Mouse (Mus musculus): ENCODE measurements around the gene Ak4. TPM values are rescaled to one million over a fixed set of nuclear protein-coding genes. Genes with fewer than 3 reads are reported as not detected.
A peak's percentile ranks its signal among the peaks of the same experiment; 100 is the strongest.

Gene Ak4
- polyA plus RNA-seq, 1 experiment from 2014 or later, result 12.0 TPM

- Histone ChIP-seq H3K9me3 (replicated peaks) (no peaks in the 10 kb centered on the region), H3K4me3 (no peak overlapping the region), H3K4me1 (no peaks in the 10 kb centered on the region), H3K36me3 (no peaks in the 10 kb centered on the region), H3K4me2 (no peak overlapping the region), H3K27me3 (replicated peaks) (no peaks in the 10 kb centered on the region), H3K27ac (no peak overlapping the region), H3K9ac (no peak overlapping the region)
- ATAC-seq, result no peak
- WGBS (ENCODE audit: insufficient replicate concordance), result 71% methylated on average over 5 of the region's 5 CpGs
Observed at GRCm38 (mm10) chr4:101469242-101469641, 50.2 kb downstream of the Ak4 start.

DNA sequence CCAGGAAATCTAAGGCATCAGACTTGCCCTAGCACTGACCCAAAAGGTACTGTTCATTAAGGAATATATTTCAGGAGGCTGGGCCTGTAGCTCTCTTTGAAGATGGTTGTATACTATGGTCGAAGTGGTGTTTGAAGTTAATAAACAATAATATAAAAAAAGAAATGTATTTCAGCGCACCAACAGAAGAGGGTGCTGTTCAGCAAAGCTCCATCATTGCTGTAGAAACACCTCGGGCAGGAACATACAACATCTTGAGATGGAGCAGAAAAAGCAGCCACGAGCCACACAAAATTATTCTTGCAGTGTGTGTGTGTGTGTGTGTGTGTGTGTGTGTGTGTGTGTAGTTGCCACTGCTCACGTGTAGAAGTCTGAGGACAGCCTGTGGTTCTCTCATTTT lies 51.5 kb downstream of the Ak4 start:
- Histone ChIP-seq H3K4me3 (no peak overlapping the region), H3K9ac (no peak overlapping the region), H3K36me3 (no peaks in the 10 kb centered on the region), H3K27ac (no peak overlapping the region), H3K4me2 (no peak overlapping the region), H3K27me3 (replicated peaks) (no peaks in the 10 kb centered on the region), H3K4me1 (no peaks in the 10 kb centered on the region), H3K9me3 (replicated peaks) (no peaks in the 10 kb centered on the region)
- no peak for ATAC-seq
- 45% methylated on average over 5 of the region's 5 CpGs for WGBS (ENCODE audit: insufficient replicate concordance)

DNA sequence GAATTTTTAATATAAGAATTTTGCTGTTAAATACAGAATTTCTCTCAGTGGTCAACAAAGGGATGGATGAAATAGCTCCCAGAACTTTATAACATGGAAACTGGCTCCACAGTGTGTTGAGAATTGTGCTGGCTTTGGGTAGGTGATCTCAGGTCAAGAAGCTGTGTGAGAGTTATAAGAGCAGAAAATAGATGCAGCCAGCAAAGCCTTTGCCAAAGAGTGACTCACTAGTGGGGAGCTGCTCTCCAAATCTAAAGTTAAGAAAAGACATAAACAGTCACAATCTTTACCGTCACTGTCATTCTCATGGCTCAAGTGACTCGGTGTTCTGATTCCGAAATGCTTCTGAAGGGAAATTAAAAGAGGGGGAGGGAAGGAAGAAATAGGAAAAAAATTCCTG lies 53.7 kb downstream of the Ak4 start:
- H3K36me3 ChIP-seq, result no peaks in the 10 kb centered on the region
- H3K27me3 ChIP-seq (replicated peaks), result no peaks in the 10 kb centered on the region
- WGBS (ENCODE audit: insufficient replicate concordance), result 59% methylated on average over 3 of the region's 3 CpGs
- H3K4me3 ChIP-seq, result no peak overlapping the region
- H3K4me2 ChIP-seq, result no peak overlapping the region
- ATAC-seq, result no peak
- H3K27ac ChIP-seq, result no peak overlapping the region
- no peaks in the 10 kb centered on the region for H3K9me3 ChIP-seq (replicated peaks)
- H3K9ac ChIP-seq, result no peak overlapping the region
- H3K4me1 ChIP-seq, result no peaks in the 10 kb centered on the region

DNA sequence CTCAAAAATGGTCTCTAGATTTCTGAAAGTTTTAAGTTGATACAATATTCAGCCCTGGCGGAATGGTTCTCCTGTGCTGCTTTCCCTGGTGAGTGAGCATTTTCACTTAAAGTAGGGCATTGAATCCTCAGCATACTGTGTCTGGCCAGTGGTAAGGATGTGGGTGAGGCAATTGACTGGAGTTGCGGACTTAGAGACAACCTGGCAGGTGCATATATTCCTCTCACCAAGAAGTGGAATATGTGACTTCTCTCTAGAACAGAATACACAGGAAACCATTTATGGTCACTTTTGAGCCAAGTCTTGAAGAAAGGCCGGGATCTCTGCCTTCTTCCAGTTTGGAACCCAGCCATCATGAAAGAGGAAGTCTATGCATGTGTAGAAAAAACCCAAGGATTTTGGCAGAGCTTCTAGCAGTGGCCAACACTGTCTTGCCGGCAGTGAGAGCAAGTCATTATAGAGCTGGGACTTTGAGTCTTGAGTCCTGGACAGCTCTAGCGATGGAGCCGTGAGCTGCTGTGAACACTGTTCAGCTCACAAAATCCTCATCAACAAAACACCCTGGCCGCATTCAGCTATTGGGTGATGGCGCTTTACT lies 71.3 kb downstream of the Ak4 start:
- WGBS (ENCODE audit: insufficient replicate concordance), result 72% methylated on average over 8 of the region's 8 CpGs
- no peak overlapping the region for H3K9ac ChIP-seq
- no peaks in the 10 kb centered on the region for H3K9me3 ChIP-seq (replicated peaks)
- no peak for ATAC-seq
- H3K36me3 ChIP-seq, result no peaks in the 10 kb centered on the region
- no peaks in the 10 kb centered on the region for H3K4me1 ChIP-seq
- H3K4me3 ChIP-seq, result no peak overlapping the region
- H3K27ac ChIP-seq, result no peak overlapping the region
- no peak overlapping the region for H3K4me2 ChIP-seq
- peaks cover 20% of the 10 kb centered on the region for H3K27me3 ChIP-seq (replicated peaks)

DNA sequence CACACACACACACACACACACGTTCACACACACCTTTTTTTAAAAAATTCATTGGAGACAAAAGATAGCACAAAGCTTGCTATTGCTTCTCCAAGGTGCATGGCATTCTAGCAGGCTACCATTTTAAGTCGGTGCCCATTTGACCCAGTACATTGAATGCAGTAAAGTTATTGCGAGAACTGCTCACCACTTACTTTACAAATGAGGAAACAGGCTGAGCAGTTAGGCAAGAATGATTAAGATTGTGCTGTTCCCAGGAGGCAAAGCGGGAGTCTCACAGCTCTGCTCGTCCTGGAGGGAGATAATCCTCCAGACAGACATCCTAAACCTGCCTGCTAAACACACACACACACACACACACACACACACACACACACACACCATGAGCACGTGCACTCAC lies 72.6 kb downstream of the Ak4 start:
- H3K27ac ChIP-seq, result no peak overlapping the region
- H3K4me2 ChIP-seq, result no peak overlapping the region
- no peaks in the 10 kb centered on the region for H3K9me3 ChIP-seq (replicated peaks)
- no peaks in the 10 kb centered on the region for H3K36me3 ChIP-seq
- no peaks in the 10 kb centered on the region for H3K4me1 ChIP-seq
- peaks cover 33% of the 10 kb centered on the region for H3K27me3 ChIP-seq (replicated peaks)
- no peak overlapping the region for H3K9ac ChIP-seq
- no peak overlapping the region for H3K4me3 ChIP-seq
- ATAC-seq, result no peak
- 56% methylated on average over 6 of the region's 6 CpGs for WGBS (ENCODE audit: insufficient replicate concordance)

- Histone ChIP-seq H3K9ac (no peak overlapping the region), H3K4me1 (no peaks in the 10 kb centered on the region), H3K4me3 (no peak overlapping the region), H3K27me3 (replicated peaks) (peaks cover 52% of the 10 kb centered on the region), H3K9me3 (replicated peaks) (no peaks in the 10 kb centered on the region), H3K36me3 (no peaks in the 10 kb centered on the region), H3K4me2 (no peak overlapping the region), H3K27ac (no peak overlapping the region)
- ATAC-seq, result no peak
Observed at GRCm38 (mm10) chr4:101493611-101494197, 74.6 kb downstream of the Ak4 start.

- 5% methylated on average over 16 of the region's 28 CpGs for WGBS (ENCODE audit: insufficient replicate concordance)
- Histone ChIP-seq H3K4me3 (peak overlapping the region; percentile 44), H3K9me3 (replicated peaks) (no peaks in the 10 kb centered on the region), H3K4me1 (no peaks in the 10 kb centered on the region), H3K27ac (no peak overlapping the region), H3K36me3 (no peaks in the 10 kb centered on the region), H3K4me2 (peak overlapping the region; percentile 68), H3K9ac (no peak overlapping the region), H3K27me3 (replicated peaks) (peaks cover 57% of the 10 kb centered on the region)
- no peak for ATAC-seq
Observed at GRCm38 (mm10) chr4:101496188-101496533, 77.1 kb downstream of the Ak4 start.

GRCm38 (mm10) chr4:101496534-101497237 lies 77.6 kb downstream of the Ak4 start, which contains the start of gene Dnajc6:
Gene Dnajc6, plus strand, starts transcription at chr4:101496648.
- ATAC-seq, result peak; percentile 32; the same call in 1 of the 2 replicates
- Histone ChIP-seq H3K9me3 (replicated peaks) (no peaks in the 10 kb centered on the region), H3K36me3 (no peaks in the 10 kb centered on the region), H3K4me2 (peak within 1 kb of the TSS; percentile 68), H3K4me3 (peak within 1 kb of the TSS; percentile 44), H3K27me3 (replicated peaks) (peaks cover 57% of the 10 kb centered on the region), H3K9ac (no peak within 1 kb of the TSS), H3K27ac (no peak within 1 kb of the TSS), H3K4me1 (no peaks in the 10 kb centered on the region)
- 2% methylated on average over 56 of the region's 57 CpGs for WGBS (ENCODE audit: insufficient replicate concordance)

- Histone ChIP-seq H3K36me3 (no peaks in the 10 kb centered on the region), H3K4me2 (peak overlapping the region; percentile 68), H3K4me3 (no peak overlapping the region), H3K9ac (no peak overlapping the region), H3K27ac (no peak overlapping the region), H3K27me3 (replicated peaks) (peaks cover 57% of the 10 kb centered on the region), H3K9me3 (replicated peaks) (no peaks in the 10 kb centered on the region), H3K4me1 (no peaks in the 10 kb centered on the region)
- no peak for ATAC-seq
- WGBS (ENCODE audit: insufficient replicate concordance), result 6% methylated on average over 14 of the region's 14 CpGs
Observed at GRCm38 (mm10) chr4:101497336-101497735, 78.3 kb downstream of the Ak4 start.

GRCm38 (mm10) chr4:101504470-101505007 lies 85.5 kb downstream of the Ak4 start:
- 52% methylated on average over 7 of the region's 7 CpGs for WGBS (ENCODE audit: insufficient replicate concordance)
- Histone ChIP-seq H3K4me1 (no peaks in the 10 kb centered on the region), H3K27me3 (replicated peaks) (peaks cover 25% of the 10 kb centered on the region), H3K4me3 (no peak overlapping the region), H3K9ac (no peak overlapping the region), H3K27ac (no peak overlapping the region), H3K9me3 (replicated peaks) (no peaks in the 10 kb centered on the region), H3K4me2 (no peak overlapping the region), H3K36me3 (no peaks in the 10 kb centered on the region)
- ATAC-seq, result no peak

DNA sequence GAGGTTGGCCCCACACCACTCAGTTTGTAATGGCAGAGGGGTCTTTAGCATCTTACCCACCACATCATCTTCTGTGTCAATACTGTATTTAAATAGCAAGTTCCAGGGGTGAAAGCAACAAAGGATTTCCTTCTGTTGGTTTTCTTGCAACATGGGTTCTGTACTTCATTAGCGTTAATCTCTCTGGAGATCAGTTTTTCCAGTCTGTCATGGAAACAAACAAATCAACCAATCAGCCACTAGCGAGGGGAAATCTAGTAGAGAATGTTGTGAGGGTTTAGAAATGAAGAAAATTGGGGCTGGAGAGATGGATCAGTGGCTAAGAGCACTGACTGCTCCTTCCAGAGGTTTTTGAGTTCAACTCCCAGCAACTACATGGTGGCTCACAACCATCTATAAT lies 86.9 kb downstream of the Ak4 start:
- Histone ChIP-seq H3K4me3 (no peak overlapping the region), H3K9ac (no peak overlapping the region), H3K27ac (no peak overlapping the region), H3K4me1 (no peaks in the 10 kb centered on the region), H3K36me3 (no peaks in the 10 kb centered on the region), H3K9me3 (replicated peaks) (no peaks in the 10 kb centered on the region), H3K27me3 (replicated peaks) (peaks cover 29% of the 10 kb centered on the region), H3K4me2 (no peak overlapping the region)
- no peak for ATAC-seq
- WGBS (ENCODE audit: insufficient replicate concordance), result 61% methylated on average over 2 of the region's 2 CpGs

- H3K27me3 ChIP-seq (replicated peaks), result peaks cover 29% of the 10 kb centered on the region
- H3K4me1 ChIP-seq, result no peaks in the 10 kb centered on the region
Observed at GRCm38 (mm10) chr4:101506372-101506771, 87.3 kb downstream of the Ak4 start.

More at GRCm38 (mm10) chr4:101506372-101506771, 87.3 kb downstream of the Ak4 start:
- H3K9ac ChIP-seq, result no peak overlapping the region
- H3K4me2 ChIP-seq, result no peak overlapping the region
- no peak overlapping the region for H3K4me3 ChIP-seq
- ATAC-seq, result no peak
- H3K36me3 ChIP-seq, result no peaks in the 10 kb centered on the region
- H3K9me3 ChIP-seq (replicated peaks), result no peaks in the 10 kb centered on the region
- no peak overlapping the region for H3K27ac ChIP-seq
